Mouse (Mus musculus) bone marrow, adult 2 months (tissue): ENCODE results near the gene Ankdd1a.

Experiments
- CTCF ChIP-seq: fragments of 200-500 bp; IDR thresholded peaks from 2 replicates; pipeline ENCODE4 v1.5.1; 2011; ENCODE audit warnings: low read length, control low read depth; ENCODE audit not compliant: control insufficient read depth, insufficient read depth
- POLR2A ChIP-seq: fragments of 200-500 bp; IDR thresholded peaks from 2 replicates; pipeline ENCODE4 v1.6.1; 2011; ENCODE audit warnings: low read depth, mild to moderate bottlenecking, control low read depth, low read length, borderline replicate concordance; ENCODE audit not compliant: control insufficient read depth

GRCm38 (mm10) chr9:65568787-65569186 is 48.8 kb upstream of the Ankdd1a start:
- no peak for TF ChIP-seq POLR2A
- no peak for TF ChIP-seq CTCF
